Mouse (Mus musculus): Measurements from ENCODE around the gene Gpm6a.

Gene Gpm6a

DNA sequence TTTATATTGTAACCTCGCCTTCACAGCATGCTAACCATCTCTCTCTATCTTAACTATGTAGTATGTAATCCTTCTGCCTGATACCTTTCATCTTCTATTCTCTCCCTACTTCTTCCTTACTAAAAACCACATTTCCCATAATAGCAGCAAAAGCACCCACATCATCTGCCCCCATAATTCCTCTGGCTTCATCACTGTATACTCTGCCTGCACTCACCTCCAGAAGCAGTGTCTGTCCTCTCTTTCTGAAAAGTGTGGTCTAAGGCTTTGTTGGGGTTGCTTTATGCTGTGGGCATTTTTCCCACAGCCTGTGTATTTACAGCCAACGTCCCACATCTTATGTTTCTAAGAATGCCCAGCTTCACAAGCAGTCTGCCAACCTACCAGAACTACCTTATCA is 57.6 kb downstream of the Gpm6a start:
- WGBS, result 39% methylated on average over 2 of the region's 2 CpGs

GRCm38 (mm10) chr8:55017071-55017470 is 62.4 kb downstream of the Gpm6a start:
- 76% methylated on average over 1 of the region's 1 CpGs for WGBS

DNA sequence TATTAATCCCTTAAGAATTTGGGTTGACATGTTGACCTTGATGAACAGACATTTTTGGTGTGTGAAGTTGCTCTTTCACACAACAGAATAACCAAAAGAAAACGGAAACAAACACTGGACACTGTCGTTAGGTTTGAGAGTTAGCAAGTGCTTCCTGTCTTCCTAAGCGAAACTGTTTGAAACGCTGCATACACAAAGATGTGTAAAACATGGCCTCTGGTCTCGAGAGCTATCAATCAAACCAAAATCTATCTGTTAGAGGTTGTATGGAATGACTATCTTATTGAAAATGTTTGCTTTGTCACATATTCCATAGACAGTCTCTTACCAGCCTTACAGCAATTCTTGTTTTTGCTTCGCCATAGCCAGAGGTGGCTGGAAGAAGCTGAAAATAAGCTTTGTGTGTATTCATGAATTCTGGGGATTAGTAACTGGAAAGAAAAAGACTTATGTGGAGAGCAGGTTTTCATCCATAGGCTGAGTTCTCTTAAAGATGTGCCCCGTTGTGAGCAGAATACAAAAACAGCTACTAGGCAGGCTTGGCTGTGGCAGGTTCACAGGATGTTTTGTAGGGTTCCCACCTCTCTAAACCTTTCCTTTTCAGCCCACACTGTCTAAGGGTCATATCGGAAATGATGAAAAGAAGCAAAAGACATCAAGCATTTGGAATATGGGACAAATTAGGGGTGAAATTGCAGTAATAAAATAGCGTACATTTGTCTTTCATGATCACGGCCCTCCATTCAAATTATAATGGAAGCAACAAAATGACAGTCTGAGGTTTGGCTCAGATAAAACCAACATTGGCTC is 71.4 kb downstream of the Gpm6a start:
- 22% methylated on average over 10 of the region's 10 CpGs for WGBS

DNA sequence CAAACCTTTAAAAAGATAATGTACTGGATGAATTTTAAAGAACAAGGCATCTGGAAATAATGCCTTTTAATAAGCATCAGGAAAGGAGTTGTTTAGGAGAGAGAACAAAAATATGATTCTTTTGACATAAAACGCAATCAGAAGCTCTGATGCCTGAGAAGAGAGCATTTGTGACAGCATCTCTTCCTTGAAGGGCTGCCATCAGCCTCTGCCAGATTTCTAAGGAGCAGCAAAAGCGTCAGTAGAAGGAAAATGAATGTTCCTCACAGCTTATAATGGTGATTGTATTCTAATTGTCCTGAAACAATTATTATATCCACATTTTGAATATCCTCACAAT is 72.0 kb downstream of the Gpm6a start:
- WGBS, result 31% methylated on average over 2 of the region's 2 CpGs

DNA sequence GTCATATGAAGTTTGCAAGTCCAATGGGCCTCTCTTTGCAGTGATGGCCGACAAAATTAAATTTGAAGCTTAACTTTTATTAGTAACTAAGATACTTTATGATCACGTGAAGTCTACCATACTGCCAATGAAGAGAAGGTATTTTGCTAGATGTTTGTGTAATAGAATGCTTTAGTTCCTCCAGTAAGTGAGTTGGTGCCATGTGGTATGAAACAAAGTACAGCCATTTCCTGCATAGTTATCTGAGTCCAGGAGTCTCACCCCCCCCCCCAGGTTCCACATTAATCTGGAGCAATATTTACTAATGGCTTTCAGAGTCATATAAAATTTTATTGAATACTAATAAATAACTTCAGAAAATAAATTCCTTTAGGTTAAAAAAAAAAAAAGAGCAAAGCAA is 73.7 kb downstream of the Gpm6a start:
- 77% methylated on average over 2 of the region's 2 CpGs for WGBS

DNA sequence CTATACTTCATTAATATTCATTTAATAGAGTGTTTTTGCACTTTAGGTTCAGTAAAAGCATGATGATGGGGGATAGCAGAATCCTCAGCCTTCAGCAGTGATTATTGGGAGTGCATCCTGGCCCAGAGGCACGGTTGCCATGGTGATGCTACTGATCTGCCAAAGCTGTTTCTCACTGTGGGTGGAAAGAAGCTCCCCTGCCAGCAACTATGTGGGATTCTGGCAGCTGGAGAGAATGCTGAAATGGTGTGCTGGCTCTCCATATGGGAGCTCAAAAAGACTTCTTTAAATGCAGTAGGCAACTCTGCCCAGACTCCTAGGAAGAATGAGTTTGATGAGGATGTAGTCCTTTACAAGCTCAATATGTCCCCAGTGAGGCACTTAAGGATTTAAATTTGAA is 79.7 kb downstream of the Gpm6a start:
- 0% methylated on average over 1 of the region's 1 CpGs for WGBS

- 39% methylated on average over 1 of the region's 1 CpGs for WGBS
Measured at GRCm38 (mm10) chr8:55042955-55043354, 88.3 kb downstream of the Gpm6a start.

DNA sequence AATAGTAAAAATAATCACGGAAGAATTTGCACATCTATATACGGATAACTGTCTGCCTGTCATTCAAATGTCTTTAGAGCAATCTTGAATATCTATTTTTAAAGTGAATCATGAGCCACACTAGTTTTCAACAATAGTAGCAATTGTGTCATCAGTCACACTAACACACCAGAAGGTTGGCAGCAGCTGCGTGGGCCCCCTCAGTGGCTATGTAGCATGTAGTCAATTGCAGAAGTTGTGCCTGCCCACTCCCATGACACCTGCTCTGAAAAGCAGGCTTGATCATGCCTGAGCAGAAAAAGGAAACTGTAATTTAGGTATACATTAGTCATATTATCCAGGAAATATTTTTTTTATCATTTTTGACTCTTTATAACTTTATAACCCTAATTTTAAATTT is 93.8 kb downstream of the Gpm6a start:
- 43% methylated on average over 3 of the region's 3 CpGs for WGBS

DNA sequence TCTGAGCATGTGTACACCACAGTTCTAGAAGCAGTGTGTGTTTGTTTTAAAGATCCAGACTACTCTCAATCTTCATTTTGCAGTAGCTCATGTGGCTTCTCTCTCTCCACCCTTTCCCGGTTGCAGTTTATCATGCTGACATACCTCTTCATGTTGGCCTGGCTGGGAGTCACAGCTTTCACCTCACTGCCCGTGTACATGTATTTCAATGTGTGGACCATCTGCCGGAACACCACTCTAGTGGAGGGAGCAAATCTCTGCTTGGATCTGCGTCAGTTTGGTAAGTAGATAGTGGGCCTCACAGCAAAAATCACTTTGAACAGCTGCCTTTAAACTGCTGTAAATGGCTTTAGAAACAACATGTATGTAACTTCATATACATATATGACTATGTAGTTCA is 95.3 kb downstream of the Gpm6a start:
- WGBS, result 63% methylated on average over 4 of the region's 4 CpGs

DNA sequence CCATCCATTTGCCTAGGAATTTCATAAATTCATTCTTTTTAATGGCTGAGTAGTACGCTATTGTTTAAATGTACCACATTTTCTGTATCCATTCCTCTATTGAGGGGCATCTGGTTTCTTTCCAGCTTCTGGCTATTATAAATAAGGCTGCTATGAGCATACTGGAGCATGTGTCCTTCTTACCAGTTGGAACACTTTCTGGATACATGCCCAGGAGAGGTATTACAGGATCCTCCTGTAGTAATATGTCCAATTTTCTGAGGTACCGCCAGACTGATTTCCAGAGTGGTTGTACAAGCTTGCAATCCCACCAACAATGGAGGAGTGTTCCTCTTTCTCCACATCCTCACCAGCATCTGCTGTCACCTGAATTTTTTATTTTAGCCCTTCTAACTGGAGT is 114.2 kb downstream of the Gpm6a start:
- WGBS, result 80% methylated on average over 2 of the region's 2 CpGs

DNA sequence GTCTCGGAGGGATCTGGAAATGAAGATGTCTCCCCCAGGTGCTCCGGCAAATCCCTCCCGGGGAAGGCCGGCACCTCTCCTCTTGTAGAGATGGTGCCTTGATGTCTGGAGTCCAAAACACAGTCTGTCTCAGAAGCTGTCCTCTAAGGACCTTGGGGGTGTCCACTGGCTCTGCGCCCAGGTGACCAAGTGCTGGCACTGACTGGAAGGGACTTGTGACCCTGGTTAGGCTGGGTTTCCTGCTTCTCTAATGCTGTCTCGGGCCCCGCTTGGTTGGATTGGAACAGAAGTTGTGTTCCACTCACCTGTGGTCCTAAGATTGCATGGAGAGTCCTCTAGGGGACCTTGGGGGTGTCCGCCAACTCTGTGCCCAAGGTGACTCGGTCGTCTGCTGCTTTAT is 118.8 kb downstream of the Gpm6a start:
- 91% methylated on average over 10 of the region's 10 CpGs for WGBS

DNA sequence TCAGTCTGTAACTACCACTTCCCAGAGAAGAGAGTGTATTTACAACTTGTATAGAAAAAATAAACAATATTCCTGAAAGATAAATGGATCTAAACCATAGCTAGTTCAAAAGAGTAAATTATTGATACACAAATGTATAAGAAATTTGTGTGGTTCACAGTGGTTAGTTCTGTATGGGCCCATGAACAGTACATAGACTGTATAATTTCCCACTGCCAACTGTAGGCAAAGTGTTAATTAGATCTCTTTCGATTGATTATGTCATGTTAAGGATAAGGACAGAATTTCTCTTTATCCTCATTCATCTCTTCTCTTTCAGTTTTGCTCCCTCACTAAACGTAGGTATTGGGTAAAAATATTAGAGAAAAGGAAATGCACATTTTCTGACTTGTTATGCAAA is 148.4 kb downstream of the Gpm6a start:
- WGBS, result 49% methylated on average over 2 of the region's 2 CpGs

DNA sequence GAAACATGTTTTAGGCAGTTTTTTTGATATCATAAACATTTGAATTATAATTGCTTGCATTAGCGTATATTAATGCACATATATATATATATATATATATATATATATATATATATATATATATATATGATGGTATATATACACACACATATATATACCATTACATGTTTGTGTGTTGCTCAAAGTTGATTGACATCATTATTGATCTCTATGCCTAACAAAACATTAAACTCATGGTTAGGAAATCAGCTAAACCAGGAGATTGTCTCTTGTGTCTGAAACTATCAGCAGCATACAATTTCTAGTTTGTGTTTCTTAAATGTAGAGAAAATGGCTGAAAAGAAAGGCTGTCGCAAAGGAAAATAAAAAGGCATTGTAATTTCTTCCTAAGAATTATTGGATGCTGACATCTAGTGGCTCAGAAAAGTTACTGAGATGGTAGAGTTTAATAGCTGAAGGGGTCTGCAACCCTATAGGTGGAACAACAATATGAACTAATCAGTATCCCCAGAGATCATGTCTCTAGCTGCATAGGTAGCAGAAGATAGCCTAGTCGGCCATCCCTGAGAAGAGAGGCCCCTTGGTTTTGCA is 149.3 kb downstream of the Gpm6a start:
- 28% methylated on average over 3 of the region's 3 CpGs for WGBS
